Mouse (Mus musculus) liver, adult 2 months (tissue): ENCODE measurements around the gene Cdc25b. TPM values are rescaled to one million over a fixed set of nuclear protein-coding genes. Genes with fewer than 3 reads are reported as not detected.

ENCODE experiments used
- DNase-seq: peaks from one replicate; pipeline ENCODE4 v3.0.0-alpha.2; 2011; ENCODE audit warnings: low read depth, low spot score; ENCODE audit errors: extremely low read depth
- H3K27ac ChIP-seq: fragments of 200-500 bp; replicated peaks from 2 replicates; pipeline ENCODE4 v1.5.1; 2012; ENCODE audit warnings: low read depth, mild to moderate bottlenecking, control low read depth, inconsistent platforms, low read length; ENCODE audit not compliant: insufficient read depth
- H3K27me3 ChIP-seq: fragments of 200-500 bp; 2 replicates; pipeline ENCODE4 v1.6.1; 2012; ENCODE audit warnings: mild to moderate bottlenecking, moderate library complexity, low read length, inconsistent platforms; ENCODE audit not compliant: control insufficient read depth, insufficient read depth
- H3K36me3 ChIP-seq: fragments of 200-500 bp; 2 replicates; pipeline ENCODE4 v1.6.1; 2012; ENCODE audit warnings: low read length, inconsistent platforms; ENCODE audit not compliant: control insufficient read depth, insufficient read depth
- H3K4me1 ChIP-seq: fragments of 200-500 bp; 2 replicates; pipeline ENCODE4 v1.6.1; 2011; ENCODE audit warnings: low read length; ENCODE audit not compliant: control insufficient read depth, insufficient read depth
- H3K4me3 ChIP-seq: fragments of 200-500 bp; 2 replicates; pipeline ENCODE4 v1.5.1; 2011; ENCODE audit warnings: low read depth, mild to moderate bottlenecking, control low read depth, low read length, moderate library complexity; ENCODE audit not compliant: insufficient read depth
- H3K79me2 ChIP-seq: fragments of 200-500 bp; 2 replicates; pipeline ENCODE4 v1.6.1; 2012; ENCODE audit warnings: inconsistent platforms, mild to moderate bottlenecking, low read length, moderate library complexity; ENCODE audit not compliant: control insufficient read depth, insufficient read depth
- H3K9ac ChIP-seq: fragments of 200-500 bp; 2 replicates; pipeline ENCODE4 v1.6.1; 2012; ENCODE audit warnings: low read depth, mild to moderate bottlenecking, control low read depth, inconsistent platforms, low read length
- CTCF ChIP-seq: fragments of 200-500 bp; IDR thresholded peaks from 2 replicates; pipeline ENCODE4 v1.5.1; 2011; ENCODE audit warnings: low read depth, low read length, control low read depth
- POLR2A ChIP-seq: fragments of 200-500 bp; IDR thresholded peaks from 2 replicates; pipeline ENCODE4 v1.6.1; 2011; ENCODE audit warnings: low read length, control low read depth; ENCODE audit not compliant: insufficient read depth; ENCODE audit errors: extremely low read depth
- WGBS: fragments of 180-500 bp; shearing (Covaris S2); methylation state at CpG from one replicate; pipeline ENCODE4 v1.1.7; 2018; 5-methylcytosine and 5-hydroxymethylcytosine counted together
- polyA plus RNA-seq: library from polyadenylated mRNA; depleted of rRNA; stranded (reverse); fragments of >200 nt; gene quantifications from 2 replicates; pipeline ENCODE4 v1.2.3, GENCODE M21; 2012
- total RNA-seq: library from RNA; depleted of rRNA; stranded (reverse); fragments of >200 nt; gene quantifications from 2 replicates; pipeline ENCODE4 v1.2.3, GENCODE M21; 2014

Cdc25b gene
- total and polyA plus RNA-seq, 2 experiments, result 1.0 to 1.5 TPM

DNA sequence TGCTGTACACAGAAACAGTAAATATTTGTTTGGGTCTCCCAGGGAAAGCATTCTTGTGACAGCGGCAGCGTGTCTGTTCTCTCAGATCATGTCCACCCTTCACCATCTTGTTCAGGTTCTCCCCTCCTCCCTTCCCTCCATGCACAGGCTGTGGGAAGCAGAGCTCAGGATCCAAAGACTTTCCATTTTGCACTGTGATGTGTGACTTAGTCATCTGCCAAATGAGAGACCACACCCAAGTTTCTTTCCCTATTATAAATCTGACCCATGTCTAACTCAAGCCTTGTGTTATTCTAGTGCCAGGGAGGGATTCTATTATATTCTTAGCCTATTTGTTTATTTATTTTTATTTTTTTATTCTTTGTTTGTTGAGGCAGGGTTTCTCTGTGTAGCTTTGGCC lies 21.6 kb downstream of the Cdc25b start:
- DNase-seq, result no peak
- Histone ChIP-seq H3K27ac (no peak overlapping the region), H3K4me3 (no peak overlapping the region), H3K27me3 (no peaks in the 10 kb centered on the region), H3K36me3 (peaks cover 2% of the 10 kb centered on the region; the same call in 1 of the 2 replicates), H3K9ac (no peak overlapping the region), H3K79me2 (peaks cover 9% of the 10 kb centered on the region; the same call in 1 of the 2 replicates), H3K4me1 (peaks cover 6% of the 10 kb centered on the region)
- TF ChIP-seq POLR2A, result no peak
- no peak for TF ChIP-seq CTCF
- WGBS, result 95% methylated on average over 2 of the region's 2 CpGs

GRCm38 (mm10) chr2:131209125-131209795 lies 22.5 kb downstream of the Cdc25b start:
- Histone ChIP-seq H3K4me3 (no peak overlapping the region), H3K27ac (peak overlapping the region; percentile 96), H3K4me1 (peaks cover 6% of the 10 kb centered on the region), H3K9ac (peak overlapping the region; percentile 12; the same call in 1 of the 2 replicates), H3K79me2 (peaks cover 9% of the 10 kb centered on the region; the same call in 1 of the 2 replicates), H3K36me3 (peaks cover 2% of the 10 kb centered on the region; the same call in 1 of the 2 replicates), H3K27me3 (no peaks in the 10 kb centered on the region)
- 18% methylated on average over 4 of the region's 4 CpGs for WGBS
- peak; percentile 66 for DNase-seq
- TF ChIP-seq CTCF (no peak), POLR2A (no peak)

DNA sequence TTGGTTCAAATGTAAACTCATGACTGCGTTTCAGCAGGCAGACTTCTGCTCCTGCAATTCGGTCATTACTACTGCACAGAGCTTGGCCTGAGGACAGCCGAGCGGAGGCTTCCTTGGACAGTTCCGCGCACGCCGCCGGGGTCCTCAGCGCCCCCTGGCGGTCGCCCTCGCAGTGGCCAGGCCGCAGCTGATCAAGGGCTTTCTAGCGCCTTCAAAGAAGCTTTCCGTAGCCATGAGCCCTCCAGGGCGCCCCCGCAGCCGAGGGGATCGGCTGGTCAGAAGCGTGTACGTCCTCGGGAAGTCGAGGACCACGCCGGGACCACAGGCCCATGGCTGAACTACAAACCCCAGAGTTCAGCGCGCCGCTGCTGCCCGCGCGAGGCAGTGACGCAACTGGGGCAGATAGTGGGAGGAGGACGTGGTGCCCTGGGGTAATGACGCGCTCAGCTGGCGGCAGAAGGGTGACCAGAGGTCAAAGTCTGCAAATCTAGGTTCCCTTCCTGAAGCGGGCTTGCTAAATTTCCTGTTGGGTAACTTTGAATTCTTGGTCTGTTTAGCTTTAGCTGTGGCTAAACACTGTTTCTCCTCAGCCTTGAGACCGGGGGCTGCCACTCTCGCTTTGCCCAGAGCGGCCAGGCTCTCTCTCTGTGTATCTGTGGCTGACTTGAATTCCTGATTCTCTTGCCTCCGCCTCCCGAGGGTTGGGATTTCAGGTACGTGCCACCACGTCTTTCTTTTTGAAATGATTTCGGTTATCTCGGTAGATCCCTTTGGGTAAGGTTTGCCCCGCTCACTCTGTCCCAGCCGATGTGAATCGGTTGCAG lies 23.4 kb downstream of the Cdc25b start:
- H3K4me3 ChIP-seq, result peak overlapping the region; percentile 79
- DNase-seq, result peak; percentile 96
- TF ChIP-seq POLR2A, result peak; percentile 41; the same call in 1 of the 2 replicates
- peak; percentile 89 for TF ChIP-seq CTCF
- H3K27me3 ChIP-seq, result no peaks in the 10 kb centered on the region
- H3K4me1 ChIP-seq, result peaks cover 6% of the 10 kb centered on the region
- under 1% methylated on average over 50 of the region's 50 CpGs for WGBS
- peak overlapping the region; percentile 89 for H3K9ac ChIP-seq
- peaks cover 2% of the 10 kb centered on the region; the same call in 1 of the 2 replicates for H3K36me3 ChIP-seq
- H3K79me2 ChIP-seq, result peaks cover 9% of the 10 kb centered on the region; the same call in 1 of the 2 replicates
- H3K27ac ChIP-seq, result peak overlapping the region; percentile 97

DNA sequence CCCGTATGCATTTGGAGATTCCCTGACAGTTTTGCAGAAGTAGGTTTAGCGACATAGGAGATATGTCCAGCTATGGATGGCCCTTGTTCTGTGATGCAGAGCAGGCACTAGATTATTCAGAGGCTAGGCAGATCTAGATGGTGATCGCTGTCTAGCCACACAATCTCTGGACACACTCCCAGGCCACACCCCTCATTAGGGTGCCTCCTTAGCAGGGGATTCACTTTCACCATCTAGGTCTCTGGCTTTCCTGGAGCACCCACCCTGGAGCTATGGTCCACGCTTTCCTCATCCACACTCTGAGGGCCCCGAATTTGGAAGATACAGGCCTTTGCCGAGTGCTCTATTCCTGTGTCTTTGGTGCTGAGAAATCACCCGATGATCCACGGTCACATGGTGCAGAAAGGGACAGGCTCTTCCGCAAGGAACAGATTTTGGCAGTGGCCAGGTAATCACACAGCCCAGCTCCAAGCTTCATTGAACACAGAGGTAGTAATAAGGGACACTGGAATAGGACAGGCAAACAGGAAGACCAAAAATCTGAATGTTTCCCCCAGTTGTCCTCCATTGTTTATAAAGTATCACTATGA lies 24.4 kb downstream of the Cdc25b start:
- 6% methylated on average over 9 of the region's 9 CpGs for WGBS

GRCm38 (mm10) chr2:131213773-131214172 lies 27.0 kb downstream of the Cdc25b start:
- Histone ChIP-seq H3K4me3 (no peak overlapping the region), H3K27me3 (no peaks in the 10 kb centered on the region), H3K9ac (no peak overlapping the region), H3K79me2 (peaks cover 9% of the 10 kb centered on the region; the same call in 1 of the 2 replicates), H3K27ac (no peak overlapping the region), H3K36me3 (peaks cover 2% of the 10 kb centered on the region; the same call in 1 of the 2 replicates), H3K4me1 (peaks cover 17% of the 10 kb centered on the region)
- TF ChIP-seq CTCF, result no peak
- TF ChIP-seq POLR2A, result no peak
- 86% methylated on average over 7 of the region's 7 CpGs for WGBS
- no peak for DNase-seq

More for the DNA sequence above, 24.4 kb downstream of the Cdc25b start:
- no peaks in the 10 kb centered on the region for H3K27me3 ChIP-seq
- peak overlapping the region; percentile 97 for H3K27ac ChIP-seq
- H3K79me2 ChIP-seq, result peaks cover 9% of the 10 kb centered on the region; the same call in 1 of the 2 replicates
- peak overlapping the region; percentile 89 for H3K9ac ChIP-seq
- peak overlapping the region; percentile 79 for H3K4me3 ChIP-seq
- H3K36me3 ChIP-seq, result peaks cover 2% of the 10 kb centered on the region; the same call in 1 of the 2 replicates
- peak; percentile 83 for DNase-seq
- H3K4me1 ChIP-seq, result peaks cover 9% of the 10 kb centered on the region
- no peak for TF ChIP-seq POLR2A
- TF ChIP-seq CTCF, result no peak
